Mouse (Mus musculus) stomach, postnatal 0 days (tissue): ENCODE data around the gene Arhgap6. TPM values are rescaled to one million over a fixed set of nuclear protein-coding genes. Genes with fewer than 3 reads are reported as not detected.

ENCODE experiments used
- ATAC-seq: fragments of 200-750 bp; cut with Nextera tagmentation; 2 replicates; pipeline ENCODE4 v1.8.0; 2017; ENCODE audit not compliant: low FRiP score, low TSS enrichment
- DNase-seq: peaks from one replicate; pipeline ENCODE4 v3.0.0-alpha.2; 2016; ENCODE audit warnings: low spot score
- H3K27ac ChIP-seq: fragments of 300-500 bp; sonication (generic); replicated peaks from 2 replicates; pipeline ENCODE4 v1.5.1; 2014; ENCODE audit warnings: mild to moderate bottlenecking, control low read depth
- H3K27me3 ChIP-seq: fragments of 300-500 bp; sonication (generic); 2 replicates; pipeline ENCODE4 v1.6.1; 2014; ENCODE audit warnings: low read length; ENCODE audit not compliant: control insufficient read depth, insufficient read depth
- H3K36me3 ChIP-seq: fragments of 300-500 bp; sonication (generic); 2 replicates; pipeline ENCODE4 v1.6.1; 2014; ENCODE audit warnings: low read length, mixed read lengths; ENCODE audit not compliant: control insufficient read depth, insufficient read depth
- H3K4me1 ChIP-seq: fragments of 300-500 bp; sonication (generic); replicated peaks from 2 replicates; pipeline ENCODE4 v1.6.1; 2014; ENCODE audit warnings: antibody characterized with exemption; ENCODE audit not compliant: control insufficient read depth, insufficient read depth
- H3K4me2 ChIP-seq: fragments of 300-500 bp; sonication (generic); replicated peaks from 2 replicates; pipeline ENCODE4 v1.6.1; 2014; ENCODE audit warnings: low read depth, mild to moderate bottlenecking, control low read depth, moderate library complexity
- H3K4me3 ChIP-seq: fragments of 300-500 bp; sonication (generic); 2 replicates; pipeline ENCODE4 v1.5.1; 2014; ENCODE audit warnings: low read depth, low read length, control low read depth
- H3K9ac ChIP-seq: fragments of 300-500 bp; sonication (generic); 2 replicates; pipeline ENCODE4 v1.6.1; 2014; ENCODE audit warnings: mild to moderate bottlenecking, low read length, control low read depth, mixed read lengths
- H3K9me3 ChIP-seq: fragments of 300-500 bp; sonication (generic); 2 replicates; pipeline ENCODE4 v1.6.1; 2016; ENCODE audit warnings: low read length; ENCODE audit not compliant: control insufficient read depth
- CTCF ChIP-seq: IDR thresholded peaks from 2 replicates; pipeline ENCODE4 v1.5.1; 2016; ENCODE audit warnings: antibody characterized with exemption, low read depth, mild to moderate bottlenecking, moderate library complexity
- EP300 ChIP-seq: optimal IDR thresholded peaks from 2 replicates; pipeline ENCODE3; 2016; ENCODE audit warnings: antibody characterized with exemption
- WGBS: fragments of 180-500 bp; shearing (Covaris S2); extraction: QIAGEN DNeasy Blood & Tissue Kit; methylation state at CpG from one replicate; pipeline ENCODE4 v1.1.7; 2014; 5-methylcytosine and 5-hydroxymethylcytosine counted together
- polyA plus RNA-seq: library from polyadenylated mRNA; unstranded; fragments of >200 nt; fragmentation: Nextera tagmentation; extraction: Ambion mirVana; gene quantifications from 2 replicates; pipeline ENCODE4 v1.2.1, GENCODE M21; 2015

Gene Arhgap6
- polyA plus RNA-seq, 1 experiment from 2014 or later = 5.0 TPM

- TF ChIP-seq CTCF = no peak
- no peak for TF ChIP-seq EP300
- no peaks in the 10 kb centered on the region for H3K27me3 ChIP-seq
- no peaks in the 10 kb centered on the region for H3K4me1 ChIP-seq
- H3K9ac ChIP-seq = no peak overlapping the region
- H3K36me3 ChIP-seq = no peaks in the 10 kb centered on the region
- WGBS = 61% methylated on average over 3 of the region's 3 CpGs
- DNase-seq (no peak), ATAC-seq (no peak)
- H3K4me3 ChIP-seq = no peak overlapping the region
- H3K4me2 ChIP-seq = no peak overlapping the region
- H3K9me3 ChIP-seq = no peaks in the 10 kb centered on the region
- H3K27ac ChIP-seq = no peak overlapping the region
Observed at GRCm38 (mm10) chrX:169325929-169326595, 531.2 kb downstream of the Arhgap6 start.

GRCm38 (mm10) chrX:169332264-169332663 is 537.4 kb downstream of the Arhgap6 start:
- Histone ChIP-seq H3K9ac (no peak overlapping the region), H3K4me3 (no peak overlapping the region), H3K36me3 (no peaks in the 10 kb centered on the region), H3K27ac (no peak overlapping the region), H3K27me3 (no peaks in the 10 kb centered on the region), H3K4me2 (no peak overlapping the region), H3K9me3 (no peaks in the 10 kb centered on the region), H3K4me1 (no peaks in the 10 kb centered on the region)
- TF ChIP-seq EP300 (no peak), CTCF (peak; percentile 72)
- 31% methylated on average over 3 of the region's 3 CpGs for WGBS
- DNase-seq (peak; percentile 40), ATAC-seq (no peak)

- H3K9me3 ChIP-seq = no peaks in the 10 kb centered on the region
- H3K4me2 ChIP-seq = no peak overlapping the region
- no peak overlapping the region for H3K4me3 ChIP-seq
- H3K4me1 ChIP-seq = no peaks in the 10 kb centered on the region
- no peaks in the 10 kb centered on the region for H3K36me3 ChIP-seq
- DNase-seq = no peak
- H3K27me3 ChIP-seq = no peaks in the 10 kb centered on the region
- H3K27ac ChIP-seq = no peak overlapping the region
- no peak for ATAC-seq
- TF ChIP-seq CTCF = no peak
- TF ChIP-seq EP300 = no peak
- H3K9ac ChIP-seq = no peak overlapping the region
Observed at GRCm38 (mm10) chrX:169337559-169337958, 542.7 kb downstream of the Arhgap6 start.

GRCm38 (mm10) chrX:169338213-169338612 is 543.3 kb downstream of the Arhgap6 start:
- Histone ChIP-seq H3K4me3 (no peak overlapping the region), H3K4me1 (no peaks in the 10 kb centered on the region), H3K36me3 (no peaks in the 10 kb centered on the region), H3K27ac (no peak overlapping the region), H3K27me3 (no peaks in the 10 kb centered on the region), H3K9me3 (no peaks in the 10 kb centered on the region), H3K9ac (no peak overlapping the region), H3K4me2 (no peak overlapping the region)
- ATAC-seq = no peak
- no peak for DNase-seq
- WGBS = 70% methylated on average over 3 of the region's 3 CpGs
- TF ChIP-seq CTCF = no peak
- no peak for TF ChIP-seq EP300

Other genes with a start within 250 kb of the Arhgap6 start
- gene Frmpd4, start 217.9 kb upstream of the Arhgap6 start, polyA plus RNA-seq = 0.07 and 0.11 TPM in 2 replicates
- gene Msl3, start 121.2 kb upstream of the Arhgap6 start, polyA plus RNA-seq = 22.0 and 22.7 TPM in 2 replicates